Mouse (Mus musculus): Measurements from ENCODE around the gene Hypk. TPM values are rescaled to one million over a fixed set of nuclear protein-coding genes. Genes with fewer than 3 reads are reported as not detected.
"Not testable (repeated sequence)": the region's sequence is repeated elsewhere in the genome, so short reads cannot be mapped to it uniquely, and the experiment has no call there.

The Hypk gene
- polyA plus RNA-seq, 1 experiment = 64.6 TPM

GRCm38 (mm10) chr2:121505942-121506882 is 53.1 kb downstream of the Hypk start, which contains the start of the genes Mfap1a and Wdr76:
Gene Mfap1a (minus strand): TSS chr2:121506665.
Gene Wdr76 (plus strand): TSS chr2:121506723.
- peak within 1 kb of the TSS; percentile 70 for H3K4me3 ChIP-seq (replicated peaks; ENCODE audit: control insufficient read depth, low read depth, low read length)
- TF ChIP-seq POLR2A (IDR thresholded peaks at IDR 0.05; ENCODE audit: borderline replicate concordance, control insufficient read depth, low read depth, low read length) = peak; percentile 73
- H3K4me1 ChIP-seq (ENCODE audit: control insufficient read depth, insufficient read depth, low read length) = not testable (repeated sequence)
- peak within 1 kb of the TSS; percentile 78 for H3K27ac ChIP-seq (ENCODE audit: control insufficient read depth, insufficient read depth, low read depth, low read length, poor library complexity)
- 3% methylated on average over 42 of the region's 42 CpGs for WGBS

GRCm38 (mm10) chr2:121507173-121507950 is 54.3 kb downstream of the Hypk start:
- H3K27ac ChIP-seq (ENCODE audit: control insufficient read depth, insufficient read depth, low read depth, low read length, poor library complexity) = no peak overlapping the region
- no peak for TF ChIP-seq POLR2A (IDR thresholded peaks at IDR 0.05; ENCODE audit: borderline replicate concordance, control insufficient read depth, low read depth, low read length)
- TF ChIP-seq CTCF (IDR thresholded peaks at IDR 0.05; ENCODE audit: control insufficient read depth, insufficient read depth, low read length) = no peak

GRCm38 (mm10) chr2:121507951-121508330 is 54.9 kb downstream of the Hypk start:
- 79% methylated on average over 2 of the region's 2 CpGs for WGBS
- TF ChIP-seq POLR2A (IDR thresholded peaks at IDR 0.05; ENCODE audit: borderline replicate concordance, control insufficient read depth, low read depth, low read length) = no peak
- TF ChIP-seq CTCF (IDR thresholded peaks at IDR 0.05; ENCODE audit: control insufficient read depth, insufficient read depth, low read length) = no peak
- no peaks in the 10 kb centered on the region; the same call in 1 of the 2 replicates for H3K4me1 ChIP-seq (ENCODE audit: control insufficient read depth, insufficient read depth, low read length)
- H3K27ac ChIP-seq (ENCODE audit: control insufficient read depth, insufficient read depth, low read depth, low read length, poor library complexity) = no peak overlapping the region
- H3K4me3 ChIP-seq (replicated peaks; ENCODE audit: control insufficient read depth, low read depth, low read length) = peak overlapping the region; percentile 2

More at GRCm38 (mm10) chr2:121507173-121507950, 54.3 kb downstream of the Hypk start:
- Histone ChIP-seq H3K4me1 (ENCODE audit: control insufficient read depth, insufficient read depth, low read length) (no peaks in the 10 kb centered on the region; the same call in 1 of the 2 replicates), H3K4me3 (replicated peaks; ENCODE audit: control insufficient read depth, low read depth, low read length) (peak overlapping the region; percentile 70)
- WGBS = 5% methylated on average over 12 of the region's 12 CpGs

Other genes starting within 250 kb of the Hypk start
- gene Trp53bp1, start 181.9 kb upstream of the Hypk start, polyA plus RNA-seq (2011; ENCODE audit: insufficient read depth, insufficient read length, low replicate concordance, missing spikeins) = 14.8 and 20.1 TPM in 2 replicates
- 0.55 and 0.59 TPM in 2 replicates for gene Map1a, start 163.7 kb upstream of the Hypk start, polyA plus RNA-seq (2011; ENCODE audit: insufficient read depth, insufficient read length, low replicate concordance, missing spikeins)
- 4.3 and 16.7 TPM in 2 replicates for gene Ppip5k1, start 97.9 kb upstream of the Hypk start, polyA plus RNA-seq (2011; ENCODE audit: insufficient read depth, insufficient read length, low replicate concordance, missing spikeins)
- gene Ckmt1, start 95.6 kb upstream of the Hypk start, polyA plus RNA-seq (2011; ENCODE audit: insufficient read depth, insufficient read length, low replicate concordance, missing spikeins) = 4.2 TPM in 1 of 2 replicates, not detected in the other
- gene Strc, start 66.1 kb upstream of the Hypk start, polyA plus RNA-seq (2011; ENCODE audit: insufficient read depth, insufficient read length, low replicate concordance, missing spikeins) = not detected in 2 replicates
- 113 and 230 TPM in 2 replicates for gene Pdia3, start 39.5 kb upstream of the Hypk start, polyA plus RNA-seq (2011; ENCODE audit: insufficient read depth, insufficient read length, low replicate concordance, missing spikeins)
- gene Catsper2, start 39.5 kb upstream of the Hypk start, polyA plus RNA-seq (2011; ENCODE audit: insufficient read depth, insufficient read length, low replicate concordance, missing spikeins) = 0.70 and 0.87 TPM in 2 replicates
- 9.1 TPM in 1 of 2 replicates, not detected in the other for gene Ell3, start 9.0 kb upstream of the Hypk start, polyA plus RNA-seq (2011; ENCODE audit: insufficient read depth, insufficient read length, low replicate concordance, missing spikeins)
- gene Serf2, start 4.1 kb upstream of the Hypk start, polyA plus RNA-seq (2011; ENCODE audit: insufficient read depth, insufficient read length, low replicate concordance, missing spikeins) = 261 and 476 TPM in 2 replicates
- 0.66 TPM in 1 of 2 replicates, not detected in the other for gene Serinc4, start 3.5 kb downstream of the Hypk start, polyA plus RNA-seq (2011; ENCODE audit: insufficient read depth, insufficient read length, low replicate concordance, missing spikeins)
- 12.4 and 22.0 TPM in 2 replicates for gene Mfap1b, start 20.8 kb downstream of the Hypk start, polyA plus RNA-seq (2011; ENCODE audit: insufficient read depth, insufficient read length, low replicate concordance, missing spikeins)
- gene Mfap1a, start 53.4 kb downstream of the Hypk start, polyA plus RNA-seq (2011; ENCODE audit: insufficient read depth, insufficient read length, low replicate concordance, missing spikeins) = 15.5 and 23.0 TPM in 2 replicates
- 15.0 and 16.6 TPM in 2 replicates for gene Wdr76, start 53.4 kb downstream of the Hypk start, polyA plus RNA-seq (2011; ENCODE audit: insufficient read depth, insufficient read length, low replicate concordance, missing spikeins)